Mouse (Mus musculus) R1 (cell line): ENCODE results near the gene S100pbp.
A peak's percentile ranks its signal among the peaks of the same experiment; 100 is the strongest.

Experiments used
- DNase-seq: peaks from one replicate; pipeline ENCODE4 v3.0.0-alpha.2; 2018; ENCODE audit warnings: low read depth, low spot score

S100pbp gene

DNA sequence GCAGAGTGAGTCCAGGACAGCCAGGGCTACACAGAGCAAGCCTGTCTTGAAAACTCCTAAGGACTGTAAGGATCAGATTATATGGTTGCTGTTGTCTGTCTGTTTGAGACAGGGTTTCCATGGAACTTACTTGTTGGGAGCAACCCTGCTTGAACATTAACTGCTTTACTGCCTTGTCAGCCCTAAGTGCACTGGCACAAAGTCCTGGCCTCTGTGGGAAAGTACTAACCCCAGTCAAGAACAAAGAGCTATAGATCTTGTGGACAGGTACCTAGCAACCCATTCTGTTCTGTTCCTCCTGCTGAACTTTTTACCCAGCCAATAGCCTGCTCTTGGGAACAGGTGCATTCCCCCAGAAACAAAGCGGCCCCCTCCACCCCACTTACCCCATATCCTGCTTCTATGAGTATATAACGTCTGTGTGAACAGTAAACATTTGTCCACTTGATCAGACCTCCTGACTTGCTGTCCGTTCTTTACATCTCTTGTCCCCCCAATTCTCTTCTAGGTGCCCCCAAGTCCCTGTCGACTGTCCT is 38.2 kb downstream of the S100pbp start:
- no peak for DNase-seq

DNA sequence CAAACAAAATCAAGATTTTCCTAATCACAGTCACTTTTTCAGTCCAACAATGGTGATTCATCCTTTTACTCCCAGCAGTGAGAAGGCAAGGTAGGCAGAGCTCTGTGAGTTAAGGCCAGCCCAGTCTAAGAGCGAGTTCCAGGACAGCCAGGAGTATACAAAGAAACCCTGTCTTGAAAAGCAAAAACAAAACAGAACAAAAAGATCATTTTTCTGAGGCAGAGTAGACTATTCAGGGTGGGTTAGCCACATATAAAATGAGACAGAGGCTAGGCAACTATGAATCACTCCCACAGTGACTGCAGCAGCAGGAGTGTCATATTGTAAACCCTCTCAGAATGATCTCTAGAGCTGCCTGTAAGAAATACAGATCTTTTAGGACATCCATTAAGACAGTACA is 40.2 kb downstream of the S100pbp start:
- DNase-seq, result no peak

DNA sequence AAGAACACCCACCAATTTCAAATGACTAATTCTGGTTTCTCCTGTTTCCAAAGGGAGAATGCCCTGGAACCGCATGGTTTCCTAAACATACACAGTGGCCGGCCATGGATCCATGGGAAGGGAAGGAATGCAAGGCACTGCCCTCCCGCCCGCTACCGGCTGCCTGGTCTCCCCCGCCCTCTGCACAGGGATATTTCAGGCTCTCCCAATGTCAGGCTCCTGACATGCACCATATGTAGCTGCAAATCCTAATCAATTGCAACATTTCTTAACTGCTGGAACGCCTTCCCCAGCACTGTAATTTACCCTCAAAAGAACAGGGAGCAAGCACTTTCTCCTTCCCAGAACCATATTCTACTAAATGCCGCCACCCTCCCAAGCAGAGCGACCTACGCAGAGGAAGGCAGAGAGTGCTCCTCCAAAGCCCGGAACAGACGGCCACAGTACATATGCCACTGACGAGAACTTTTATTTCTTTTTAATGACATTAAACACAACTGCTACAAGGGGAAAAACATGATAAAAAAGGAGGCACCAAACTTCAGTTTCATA is 41.9 kb downstream of the S100pbp start:
- DNase-seq, result no peak

DNA sequence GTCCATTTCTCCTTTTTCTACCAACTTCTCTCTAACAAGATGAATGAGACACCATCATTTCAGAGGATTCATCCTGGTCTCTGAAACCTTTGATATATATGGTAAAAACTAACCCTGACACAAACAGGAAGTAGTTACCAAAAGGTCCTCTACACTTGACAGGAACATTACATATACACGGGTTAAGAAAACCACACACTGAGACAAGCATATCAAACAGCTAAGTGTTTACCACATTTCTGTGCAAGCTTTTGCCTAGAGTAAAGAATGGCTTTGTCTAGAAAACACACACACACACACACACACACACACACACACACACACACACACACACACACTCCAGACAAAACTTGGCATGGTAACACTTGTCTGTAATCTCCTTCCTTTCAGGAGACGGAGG is 43.1 kb downstream of the S100pbp start:
- DNase-seq, result no peak

- no peak for DNase-seq
These were observed 43.6 kb downstream of the S100pbp start for GRCm38 (mm10) chr4:129145943-129146342.

DNA sequence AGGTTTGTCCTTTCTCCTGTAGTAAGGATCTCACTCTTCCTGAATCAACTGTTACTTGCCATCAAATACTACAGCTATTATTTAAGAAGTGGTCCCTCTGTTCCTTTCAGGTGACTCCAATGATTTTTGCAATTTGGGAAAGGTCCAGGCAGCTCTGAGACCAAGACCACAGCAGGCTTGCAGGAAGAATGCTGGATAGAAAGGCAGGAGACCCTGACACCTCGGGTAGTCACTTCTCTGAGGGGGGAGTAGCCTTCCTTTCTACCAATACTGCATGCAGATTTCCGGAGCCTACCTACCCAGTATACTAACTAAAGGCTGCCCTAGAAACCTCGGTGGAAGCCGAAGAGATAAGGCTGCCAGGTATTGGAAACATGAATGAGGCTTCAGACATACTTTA is 44.1 kb downstream of the S100pbp start:
- DNase-seq, result no peak

DNA sequence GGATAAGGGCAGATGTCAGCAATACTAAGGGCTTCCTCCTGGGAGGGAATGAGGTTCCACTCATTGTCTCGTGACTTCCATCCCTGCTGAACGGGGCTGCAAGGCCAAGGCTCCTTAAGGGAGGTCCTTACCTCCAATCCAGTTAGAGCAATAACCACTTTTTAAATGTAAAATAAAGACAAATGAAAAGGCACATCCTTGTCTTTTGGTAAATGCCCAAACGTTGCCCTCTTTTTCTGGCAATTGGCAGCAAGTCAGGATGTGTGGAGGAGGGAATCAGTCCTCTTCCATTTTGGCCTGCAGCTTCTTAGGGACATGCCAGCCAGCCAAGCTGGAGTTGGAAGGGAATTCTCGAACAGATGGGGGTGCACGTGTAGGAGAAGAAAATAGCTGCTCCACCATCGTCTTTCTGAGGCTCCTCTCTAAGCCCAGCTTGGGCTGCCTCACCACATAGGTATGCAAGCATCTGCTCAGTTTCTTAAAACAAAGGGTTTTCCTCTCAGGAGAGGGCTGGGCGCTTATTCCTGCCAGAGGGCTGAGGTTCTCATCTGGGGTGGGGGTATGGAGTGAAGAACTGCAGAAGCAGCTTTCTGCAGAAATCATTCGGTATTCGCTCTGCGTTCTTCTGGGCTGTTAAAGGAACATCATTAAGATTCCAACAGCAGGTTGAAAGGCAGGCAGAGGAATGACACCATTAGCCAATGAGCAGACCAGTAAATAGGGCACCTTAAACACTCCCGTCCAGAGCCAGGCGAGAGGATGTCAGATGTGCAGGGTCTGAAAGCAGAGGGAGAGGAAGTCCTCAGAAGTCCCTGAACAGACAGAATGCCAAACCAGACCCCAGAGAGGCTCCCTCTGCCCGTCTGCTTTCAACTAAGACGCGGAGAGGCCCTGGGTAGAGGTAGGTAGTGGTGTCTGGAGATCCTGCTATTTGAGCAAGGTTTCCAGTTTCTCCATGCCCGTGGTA is 44.8 kb downstream of the S100pbp start:
- DNase-seq, result peak; percentile 56

DNA sequence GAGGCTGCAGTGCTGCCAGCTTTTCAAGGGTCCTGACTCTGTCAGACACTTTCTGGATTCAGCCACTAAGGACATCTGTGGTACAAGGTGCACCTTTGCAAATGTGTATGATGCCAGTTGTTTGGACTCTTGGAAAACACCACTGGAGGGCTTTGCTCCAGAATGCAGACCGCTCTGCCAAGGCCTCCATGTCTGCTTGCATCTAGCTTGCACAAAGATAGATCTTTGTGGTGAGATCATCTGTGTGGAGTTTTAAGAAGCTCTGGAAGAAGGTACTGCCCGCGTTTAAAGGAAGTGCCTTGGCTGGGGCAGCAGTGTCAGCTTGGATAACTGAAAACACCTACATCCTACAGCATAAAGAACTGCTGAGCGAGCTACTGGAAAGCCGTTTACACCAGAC is 46.0 kb downstream of the S100pbp start:
- DNase-seq, result no peak

- no peak for DNase-seq
These were observed 47.0 kb downstream of the S100pbp start for GRCm38 (mm10) chr4:129142439-129143045.

DNA sequence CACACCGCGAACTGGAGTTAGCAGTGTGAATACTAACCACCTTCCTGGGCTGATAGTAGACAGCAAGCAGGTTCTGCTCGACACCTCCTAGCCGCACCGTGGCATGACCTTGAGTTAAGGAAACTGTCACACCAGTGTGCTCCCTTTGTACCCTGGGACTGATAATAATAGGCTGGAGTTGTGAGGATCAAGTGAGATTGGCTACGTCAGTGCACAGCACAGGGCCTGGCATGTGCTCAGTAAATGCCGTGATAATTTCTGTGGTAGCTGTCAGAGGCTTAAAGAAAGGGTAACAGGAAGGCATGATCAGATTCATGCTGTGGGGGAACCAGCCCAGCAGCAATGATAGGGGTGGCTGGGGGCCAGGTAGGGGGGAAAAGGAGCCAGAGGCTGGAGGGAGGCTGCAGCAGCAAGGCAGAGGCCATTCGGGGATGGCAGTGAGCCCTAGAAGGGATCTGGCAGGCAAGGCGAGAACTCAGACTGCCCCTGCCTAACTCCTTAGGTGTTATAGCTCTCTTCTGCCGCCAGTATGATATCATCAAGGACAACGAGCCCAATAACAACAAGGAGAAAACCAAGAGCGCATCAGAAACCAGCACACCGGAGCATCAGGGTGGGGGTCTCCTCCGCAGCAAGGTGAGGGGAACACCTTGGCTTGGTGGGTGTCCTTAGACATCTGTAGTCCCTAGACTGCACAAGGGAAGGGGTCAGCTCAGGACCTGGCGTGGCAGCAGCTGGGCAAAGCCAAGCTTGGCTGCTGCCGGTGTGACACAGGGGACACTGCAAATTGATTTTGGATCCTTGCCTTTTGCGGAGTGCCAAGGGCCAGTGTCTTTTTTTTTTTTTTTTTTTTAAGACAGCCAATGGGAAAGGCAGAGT is 47.7 kb downstream of the S100pbp start:
- DNase-seq, result no peak

GRCm38 (mm10) chr4:129140808-129141207 is 48.7 kb downstream of the S100pbp start:
- DNase-seq, result no peak

GRCm38 (mm10) chr4:129139642-129140041 is 49.9 kb downstream of the S100pbp start:
- DNase-seq, result no peak

DNA sequence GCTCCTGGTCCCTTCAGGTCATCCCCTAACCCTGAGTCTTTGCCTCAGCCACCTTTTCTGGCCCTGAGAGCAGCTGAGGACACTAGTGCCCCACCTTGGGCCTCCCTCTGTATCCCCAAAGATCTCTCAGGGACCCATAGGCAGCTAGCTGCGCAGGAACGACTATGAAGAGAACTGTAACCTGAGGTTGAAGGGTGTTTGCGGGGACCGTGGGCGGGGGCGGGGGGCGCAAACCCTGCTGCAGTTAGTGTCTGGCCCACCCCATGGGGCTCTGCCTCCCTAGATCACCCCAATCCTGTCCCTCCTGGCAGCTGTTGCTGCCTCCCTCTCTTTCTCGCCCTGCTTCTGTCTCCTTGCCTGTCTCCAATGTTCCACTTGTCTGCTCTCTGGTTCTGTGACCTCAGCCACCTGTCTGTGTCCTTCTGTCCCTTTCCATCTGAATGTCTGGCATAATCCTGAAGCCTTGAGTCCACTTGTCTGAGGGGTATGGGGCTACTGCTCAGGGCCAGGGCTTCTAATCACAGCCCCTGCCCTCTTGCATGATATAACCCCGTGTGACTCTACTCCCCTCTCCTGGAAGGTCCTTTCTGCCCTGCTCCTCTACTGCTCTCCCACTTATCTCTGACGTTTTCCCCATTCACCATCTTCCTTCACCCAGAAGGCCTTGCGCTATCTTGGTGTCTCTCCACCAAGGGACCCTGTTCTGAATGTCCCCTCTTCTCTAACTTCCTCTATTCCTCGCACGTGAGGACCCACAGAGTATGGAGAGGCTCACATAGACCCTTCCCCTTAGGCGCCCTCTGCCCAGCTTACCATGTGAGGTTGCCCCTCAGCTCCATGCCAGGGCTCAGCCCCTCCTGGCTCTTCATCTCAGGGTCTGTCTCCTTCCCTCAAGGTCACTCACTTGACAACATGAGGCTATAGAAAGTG is 51.9 kb downstream of the S100pbp start:
- no peak for DNase-seq

GRCm38 (mm10) chr4:129136579-129137391 is 52.7 kb downstream of the S100pbp start, which contains the start of gene Fndc5:
TSS of gene Fndc5 (plus strand) at chr4:129136999.
- DNase-seq, result peak; percentile 27

- no peak for DNase-seq
These were observed 53.3 kb downstream of the S100pbp start for GRCm38 (mm10) chr4:129136189-129136578.

DNA sequence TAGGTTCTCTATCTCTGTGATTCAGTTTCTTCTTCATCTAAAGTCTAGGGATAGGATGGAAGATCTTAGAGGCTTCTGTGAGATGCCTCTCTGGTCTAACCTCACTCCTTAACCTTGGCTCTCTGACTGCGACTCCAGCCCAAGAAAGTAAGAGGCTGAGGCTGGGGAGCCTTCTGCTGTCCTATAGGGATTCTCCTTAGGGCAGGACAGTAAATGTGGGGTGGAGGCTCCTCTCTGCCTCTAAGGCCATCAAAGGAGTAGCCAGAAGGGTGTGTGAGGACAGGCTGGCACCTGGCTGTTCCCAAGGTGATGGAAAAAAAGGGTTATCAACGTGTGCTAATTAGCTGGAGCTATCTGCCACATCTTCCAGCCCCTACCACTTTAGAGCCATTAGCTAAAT is 53.9 kb downstream of the S100pbp start:
- DNase-seq, result no peak

- DNase-seq, result peak; percentile 85
These were observed 54.5 kb downstream of the S100pbp start for GRCm38 (mm10) chr4:129134799-129135585.

DNA sequence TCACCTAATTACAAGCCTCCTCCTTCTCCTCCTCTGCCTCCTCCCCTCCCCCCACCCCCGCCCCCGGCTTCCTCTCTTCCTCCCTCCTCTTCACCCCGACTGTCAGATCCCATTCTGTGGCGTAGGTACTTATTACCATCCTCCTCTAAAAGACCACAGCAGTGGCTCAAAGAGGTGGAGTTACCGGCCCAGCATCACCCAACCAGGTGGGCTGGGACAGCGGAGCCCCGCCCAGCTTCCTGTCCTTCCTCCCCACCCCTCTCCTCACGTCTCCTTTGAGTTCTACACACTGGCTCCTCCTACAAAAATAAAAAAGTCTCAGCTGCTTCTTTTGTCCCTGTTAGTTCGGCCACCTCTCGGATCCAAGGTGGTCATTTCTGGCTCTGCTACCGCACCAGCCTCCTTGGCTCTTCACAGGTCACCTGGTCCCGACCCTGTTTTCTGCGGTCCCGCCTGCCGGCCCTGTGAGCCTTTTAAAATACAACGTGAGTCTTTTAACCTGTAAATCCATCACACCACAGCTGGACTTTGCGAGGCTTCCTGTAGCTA is 58.7 kb downstream of the S100pbp start:
- peak; percentile 95 for DNase-seq
